Mouse (Mus musculus): ENCODE results near the gene Gm20532. TPM values are rescaled to one million over a fixed set of nuclear protein-coding genes. Genes with fewer than 3 reads are reported as not detected.

Gm20532 gene
- polyA plus RNA-seq, 1 experiment from 2014 or later, result not detected

DNA sequence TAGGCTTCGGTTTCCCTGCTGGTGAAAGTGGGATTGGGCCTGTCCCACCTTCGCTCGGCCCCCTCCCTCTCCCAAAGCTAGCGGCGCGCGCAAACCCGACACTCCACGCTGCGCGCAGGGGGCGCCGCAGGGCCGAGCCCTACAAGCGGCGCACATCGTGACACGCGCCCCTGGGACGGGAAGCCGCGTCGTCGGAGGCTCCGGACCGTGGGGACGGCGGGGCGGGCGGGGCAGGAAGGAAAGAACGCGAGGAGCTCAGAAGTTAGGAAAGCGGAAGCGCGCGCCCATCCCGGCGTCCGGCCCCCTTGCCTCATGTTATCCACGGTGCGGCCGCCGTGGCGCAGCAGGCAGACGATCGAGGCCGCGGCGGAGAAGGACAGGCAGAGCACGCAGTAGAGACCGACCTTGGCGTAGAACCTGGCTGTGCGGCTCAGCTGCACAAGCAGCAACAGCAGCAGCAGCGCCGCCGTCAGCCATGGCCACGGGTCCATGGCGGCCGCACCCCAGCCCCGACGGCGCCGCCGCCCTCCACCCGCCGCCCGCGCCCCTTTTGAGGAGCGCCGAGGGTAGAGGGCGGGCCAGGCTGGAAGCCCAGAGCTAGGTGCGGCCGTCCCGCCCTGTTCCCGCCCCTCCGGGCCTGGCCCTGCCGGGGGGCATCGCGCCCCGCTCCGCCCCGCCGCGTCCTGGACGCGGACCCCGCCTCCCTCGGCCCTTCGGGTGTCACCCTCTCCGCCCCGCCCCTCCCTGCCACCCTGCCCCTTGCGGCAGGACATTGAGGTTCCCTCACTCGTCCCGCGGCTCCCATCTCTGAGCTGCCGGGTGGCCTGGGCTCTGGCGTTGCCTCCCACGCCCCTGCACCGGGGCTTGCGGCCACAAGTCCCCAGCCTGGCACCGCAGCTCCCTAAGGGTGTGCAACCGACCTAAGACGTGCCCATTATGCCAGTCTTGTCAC lies 17.6 kb downstream of the Gm20532 start, which contains the start of gene Agpat2:
TSS of gene Agpat2 (minus strand) at position 698 of the 952 bp plus-strand sequence.
- peaks cover 26% of the 10 kb centered on the region for H3K27me3 ChIP-seq (ENCODE audit: control insufficient read depth, insufficient read depth, low read length)
- WGBS, result 1% methylated on average over 93 of the region's 103 CpGs
- H3K9me3 ChIP-seq (ENCODE audit: control insufficient read depth, low read length), result no peaks in the 10 kb centered on the region
- H3K9ac ChIP-seq (ENCODE audit: low read length), result peak within 1 kb of the TSS; percentile 62
- peak; percentile 96 for DNase-seq (ENCODE audit: low spot score, missing footprints)
- peak within 1 kb of the TSS; percentile 73 for H3K4me2 ChIP-seq
- H3K27ac ChIP-seq (ENCODE audit: low read depth, low read length), result no peak within 1 kb of the TSS
- peak within 1 kb of the TSS; percentile 49 for H3K4me3 ChIP-seq (ENCODE audit: low read depth, low read length)
- peak; percentile 71 for ATAC-seq (ENCODE audit: low FRiP score)
- no peaks in the 10 kb centered on the region for H3K36me3 ChIP-seq (ENCODE audit: control insufficient read depth, insufficient read depth, low read length)
- peaks cover 9% of the 10 kb centered on the region for H3K4me1 ChIP-seq (ENCODE audit: control insufficient read depth, insufficient read depth, low read length)

DNA sequence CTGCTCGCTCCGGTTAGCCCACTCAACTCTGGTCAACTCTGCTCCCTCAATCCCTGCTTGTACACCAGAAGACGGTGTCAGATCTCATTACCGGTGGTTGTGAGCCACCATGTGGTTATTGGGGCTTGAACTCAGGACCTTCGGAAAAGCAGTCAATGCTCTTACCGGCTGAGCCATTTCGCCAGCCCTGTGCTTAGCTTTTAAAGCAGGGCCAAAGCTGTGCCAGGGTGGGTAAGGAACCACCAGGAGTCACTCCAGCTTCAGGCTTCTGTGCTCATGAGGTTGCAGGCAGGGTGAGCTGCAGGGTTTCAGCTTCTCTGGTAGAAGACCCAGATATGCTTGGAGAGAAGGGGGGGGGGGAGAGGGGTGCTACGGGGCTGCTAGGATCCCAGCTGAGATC lies 18.9 kb downstream of the Gm20532 start:
- DNase-seq (ENCODE audit: low spot score, missing footprints) (no peak), ATAC-seq (ENCODE audit: low FRiP score) (no peak)
- Histone ChIP-seq H3K9ac (ENCODE audit: low read length) (no peak overlapping the region), H3K9me3 (ENCODE audit: control insufficient read depth, low read length) (no peaks in the 10 kb centered on the region), H3K4me3 (ENCODE audit: low read depth, low read length) (no peak overlapping the region), H3K4me1 (ENCODE audit: control insufficient read depth, insufficient read depth, low read length) (peaks cover 9% of the 10 kb centered on the region), H3K27ac (ENCODE audit: low read depth, low read length) (no peak overlapping the region), H3K4me2 (no peak overlapping the region), H3K36me3 (ENCODE audit: control insufficient read depth, insufficient read depth, low read length) (no peaks in the 10 kb centered on the region), H3K27me3 (ENCODE audit: control insufficient read depth, insufficient read depth, low read length) (peaks cover 26% of the 10 kb centered on the region)
- 81% methylated on average over 8 of the region's 8 CpGs for WGBS

DNA sequence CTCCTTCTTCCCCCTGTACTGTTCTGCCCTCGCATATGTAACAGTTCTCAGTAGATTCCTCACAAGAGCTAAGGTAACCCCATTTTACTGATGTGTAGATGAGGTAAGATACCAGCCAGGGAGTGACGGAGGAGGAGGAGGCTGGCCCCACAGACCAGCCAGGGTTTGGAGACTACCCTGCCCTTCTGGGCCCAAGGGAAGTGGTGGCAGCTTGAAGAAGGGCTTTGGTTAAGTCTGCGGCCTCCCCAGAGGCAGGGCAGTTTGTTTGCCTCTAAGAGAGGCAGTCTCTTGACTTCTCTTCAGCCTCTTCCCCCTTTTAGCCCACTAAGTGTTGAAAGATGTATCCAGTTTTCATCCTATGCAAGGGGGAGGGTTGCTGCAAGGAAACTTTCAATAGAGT lies 20.1 kb downstream of the Gm20532 start:
- Histone ChIP-seq H3K4me2 (no peak overlapping the region), H3K9me3 (ENCODE audit: control insufficient read depth, low read length) (no peaks in the 10 kb centered on the region), H3K27me3 (ENCODE audit: control insufficient read depth, insufficient read depth, low read length) (peaks cover 26% of the 10 kb centered on the region), H3K9ac (ENCODE audit: low read length) (no peak overlapping the region), H3K4me3 (ENCODE audit: low read depth, low read length) (no peak overlapping the region), H3K27ac (ENCODE audit: low read depth, low read length) (no peak overlapping the region), H3K36me3 (ENCODE audit: control insufficient read depth, insufficient read depth, low read length) (no peaks in the 10 kb centered on the region), H3K4me1 (ENCODE audit: control insufficient read depth, insufficient read depth, low read length) (peaks cover 9% of the 10 kb centered on the region)
- WGBS, result 79% methylated on average over 3 of the region's 3 CpGs
- DNase-seq (ENCODE audit: low spot score, missing footprints) (no peak), ATAC-seq (ENCODE audit: low FRiP score) (no peak)

DNA sequence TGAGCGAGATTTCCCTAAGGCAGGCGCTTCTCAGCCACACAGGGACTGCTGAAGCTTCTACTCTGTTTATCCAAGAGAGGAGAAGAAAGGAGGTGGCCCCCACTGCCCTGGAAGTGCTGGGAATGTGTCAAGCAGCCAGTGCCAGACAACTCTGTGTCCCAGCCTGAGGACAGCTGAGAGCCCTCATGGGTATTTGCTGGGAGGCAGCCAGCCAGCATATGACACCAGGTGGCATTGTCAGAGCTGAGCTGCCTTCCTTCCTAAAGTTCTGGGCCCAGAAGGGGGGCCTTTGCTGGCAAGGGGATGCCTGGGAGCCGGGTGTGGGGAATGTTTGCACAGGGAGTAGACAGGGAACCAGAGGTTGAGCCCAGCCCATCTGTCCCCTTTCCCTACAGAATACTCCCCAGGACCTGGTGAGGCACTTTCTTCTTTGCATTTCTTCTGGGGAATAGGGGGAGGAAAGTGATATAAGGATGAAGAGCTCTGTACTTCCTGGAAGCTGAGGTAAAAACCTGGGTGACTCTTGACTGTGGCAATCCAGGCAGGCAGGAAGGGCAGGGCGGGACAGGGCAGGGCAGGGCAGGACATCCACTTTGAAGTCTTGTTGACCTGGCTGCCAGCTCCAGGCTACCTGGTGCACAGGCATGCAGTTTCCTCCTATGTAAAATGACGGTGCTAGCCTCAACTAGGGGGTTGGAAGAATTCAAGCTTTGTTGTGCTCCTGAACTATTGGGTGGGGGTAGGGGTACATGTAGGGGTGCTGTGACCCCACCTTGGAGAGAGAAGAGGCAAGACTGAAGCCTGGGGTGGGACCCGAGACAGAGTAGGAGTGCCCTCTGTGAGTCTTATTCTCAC lies 20.8 kb downstream of the Gm20532 start:
- Histone ChIP-seq H3K9ac (ENCODE audit: low read length) (no peak overlapping the region), H3K4me2 (no peak overlapping the region), H3K4me3 (ENCODE audit: low read depth, low read length) (no peak overlapping the region), H3K27me3 (ENCODE audit: control insufficient read depth, insufficient read depth, low read length) (peaks cover 26% of the 10 kb centered on the region), H3K36me3 (ENCODE audit: control insufficient read depth, insufficient read depth, low read length) (no peaks in the 10 kb centered on the region), H3K4me1 (ENCODE audit: control insufficient read depth, insufficient read depth, low read length) (peaks cover 9% of the 10 kb centered on the region), H3K9me3 (ENCODE audit: control insufficient read depth, low read length) (no peaks in the 10 kb centered on the region), H3K27ac (ENCODE audit: low read depth, low read length) (no peak overlapping the region)
- ATAC-seq (ENCODE audit: low FRiP score) (no peak), DNase-seq (ENCODE audit: low spot score, missing footprints) (no peak)
- 62% methylated on average over 6 of the region's 6 CpGs for WGBS

DNA sequence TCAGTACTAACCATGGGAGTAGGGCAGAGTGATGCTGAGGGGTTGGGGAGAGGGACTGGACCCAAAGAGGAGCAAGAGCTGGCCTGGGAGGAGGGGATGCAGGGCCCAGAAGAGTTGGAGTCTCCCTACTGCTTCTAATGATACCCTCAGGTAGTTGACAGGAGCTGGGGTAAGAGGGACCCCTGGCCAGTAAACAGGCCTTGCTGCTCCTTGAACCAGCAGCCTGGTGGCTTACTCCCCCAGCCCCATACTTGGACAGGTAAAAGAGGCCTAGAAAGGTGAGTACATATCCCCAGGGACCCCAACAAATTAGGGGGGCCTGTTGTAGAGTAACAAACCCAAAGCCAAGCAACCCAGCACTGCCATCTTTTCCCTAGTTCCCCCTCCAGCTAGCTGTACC lies 22.3 kb downstream of the Gm20532 start:
- no peak overlapping the region for H3K27ac ChIP-seq (ENCODE audit: low read depth, low read length)
- 0 out of 2 replicates have a peak, but pooled peaks cover 4% of the 10 kb centered on the region for H3K4me1 ChIP-seq (ENCODE audit: control insufficient read depth, insufficient read depth, low read length)
- ATAC-seq (ENCODE audit: low FRiP score) (no peak), DNase-seq (ENCODE audit: low spot score, missing footprints) (no peak)
- peaks cover 12% of the 10 kb centered on the region for H3K27me3 ChIP-seq (ENCODE audit: control insufficient read depth, insufficient read depth, low read length)
- H3K4me2 ChIP-seq, result no peak overlapping the region
- no peak overlapping the region for H3K4me3 ChIP-seq (ENCODE audit: low read depth, low read length)
- H3K9ac ChIP-seq (ENCODE audit: low read length), result no peak overlapping the region
- no peaks in the 10 kb centered on the region for H3K36me3 ChIP-seq (ENCODE audit: control insufficient read depth, insufficient read depth, low read length)
- H3K9me3 ChIP-seq (ENCODE audit: control insufficient read depth, low read length), result no peaks in the 10 kb centered on the region

DNA sequence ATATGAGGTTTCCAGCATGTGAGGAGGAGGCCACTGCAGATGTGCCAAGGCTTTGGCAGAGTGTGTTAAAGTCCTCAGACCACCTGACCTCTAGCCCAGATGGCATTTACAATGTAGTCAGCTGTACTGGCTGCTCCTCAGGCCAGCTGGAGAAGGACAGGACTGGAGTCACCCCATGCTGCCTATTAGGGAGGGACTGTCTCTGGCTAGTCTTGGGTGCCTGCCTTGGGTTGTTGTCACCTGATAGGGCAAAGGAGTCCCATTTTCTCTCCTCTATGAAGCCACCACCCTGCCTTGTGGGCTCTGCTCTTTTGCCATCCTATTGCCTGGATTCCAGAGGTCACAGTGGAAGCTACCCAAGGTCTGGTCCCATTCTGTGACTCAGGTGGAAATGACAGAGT lies 22.8 kb downstream of the Gm20532 start:
- ATAC-seq (ENCODE audit: low FRiP score) (no peak), DNase-seq (ENCODE audit: low spot score, missing footprints) (no peak)
- H3K36me3 ChIP-seq (ENCODE audit: control insufficient read depth, insufficient read depth, low read length), result no peaks in the 10 kb centered on the region
- H3K9ac ChIP-seq (ENCODE audit: low read length), result no peak overlapping the region
- no peaks in the 10 kb centered on the region for H3K9me3 ChIP-seq (ENCODE audit: control insufficient read depth, low read length)
- H3K27me3 ChIP-seq (ENCODE audit: control insufficient read depth, insufficient read depth, low read length), result peaks cover 7% of the 10 kb centered on the region
- no peak overlapping the region for H3K27ac ChIP-seq (ENCODE audit: low read depth, low read length)
- 0 out of 2 replicates have a peak, but pooled peaks cover 2% of the 10 kb centered on the region for H3K4me1 ChIP-seq (ENCODE audit: control insufficient read depth, insufficient read depth, low read length)
- no peak overlapping the region for H3K4me2 ChIP-seq
- H3K4me3 ChIP-seq (ENCODE audit: low read depth, low read length), result no peak overlapping the region

DNA sequence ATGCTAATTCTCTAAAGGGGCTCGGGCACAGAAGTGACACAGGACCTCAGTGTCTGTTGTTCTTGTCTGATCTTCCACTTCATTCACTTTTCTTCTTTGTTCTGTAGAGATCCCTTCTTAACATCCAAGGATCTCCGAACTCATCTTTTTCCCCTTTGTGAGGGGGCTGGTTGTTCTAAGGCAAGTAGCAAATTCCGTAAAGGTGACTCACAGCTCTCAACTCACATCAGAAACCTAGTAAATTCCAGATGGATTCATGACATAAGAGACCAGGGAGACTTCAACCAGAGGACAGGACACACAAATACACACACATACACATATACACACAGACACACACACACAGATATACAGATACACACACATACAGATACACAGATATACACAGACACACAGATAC lies 24.1 kb downstream of the Gm20532 start:
- ATAC-seq (ENCODE audit: low FRiP score) (no peak), DNase-seq (ENCODE audit: low spot score, missing footprints) (no peak)
- no peaks in the 10 kb centered on the region for H3K4me1 ChIP-seq (ENCODE audit: control insufficient read depth, insufficient read depth, low read length)
- no peaks in the 10 kb centered on the region for H3K9me3 ChIP-seq (ENCODE audit: control insufficient read depth, low read length)
- no peak overlapping the region for H3K4me2 ChIP-seq
- WGBS, result 69% methylated on average over 3 of the region's 3 CpGs
- H3K27me3 ChIP-seq (ENCODE audit: control insufficient read depth, insufficient read depth, low read length), result 0 out of 2 replicates have a peak, but pooled peaks cover 2% of the 10 kb centered on the region
- no peak overlapping the region for H3K27ac ChIP-seq (ENCODE audit: low read depth, low read length)
- no peak overlapping the region for H3K4me3 ChIP-seq (ENCODE audit: low read depth, low read length)
- no peaks in the 10 kb centered on the region for H3K36me3 ChIP-seq (ENCODE audit: control insufficient read depth, insufficient read depth, low read length)
- H3K9ac ChIP-seq (ENCODE audit: low read length), result no peak overlapping the region

DNA sequence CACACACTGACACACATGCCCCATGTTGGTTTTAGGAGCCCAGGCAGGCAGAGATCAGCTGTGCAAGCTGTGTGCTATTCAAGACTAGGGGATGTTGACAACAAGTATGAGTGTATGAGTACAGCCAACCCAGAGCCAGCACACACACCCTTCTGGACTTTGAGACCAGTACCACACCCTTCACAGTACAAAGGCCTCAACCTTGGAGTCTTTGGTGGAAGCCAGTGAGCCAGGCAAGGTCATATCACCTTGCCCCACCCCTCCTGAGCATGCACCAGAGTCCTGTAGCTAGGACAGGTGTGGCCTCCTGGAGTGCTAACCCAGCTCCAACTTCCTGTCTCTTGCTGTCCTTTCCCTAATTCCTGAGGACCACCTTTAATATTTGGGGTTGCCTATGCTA lies 24.6 kb downstream of the Gm20532 start:
- no peak overlapping the region for H3K4me2 ChIP-seq
- no peaks in the 10 kb centered on the region for H3K36me3 ChIP-seq (ENCODE audit: control insufficient read depth, insufficient read depth, low read length)
- DNase-seq (ENCODE audit: low spot score, missing footprints) (no peak), ATAC-seq (ENCODE audit: low FRiP score) (no peak)
- 0 out of 2 replicates have a peak, but pooled peaks cover 2% of the 10 kb centered on the region for H3K27me3 ChIP-seq (ENCODE audit: control insufficient read depth, insufficient read depth, low read length)
- H3K27ac ChIP-seq (ENCODE audit: low read depth, low read length), result no peak overlapping the region
- H3K4me1 ChIP-seq (ENCODE audit: control insufficient read depth, insufficient read depth, low read length), result no peaks in the 10 kb centered on the region
- no peak overlapping the region for H3K9ac ChIP-seq (ENCODE audit: low read length)
- H3K4me3 ChIP-seq (ENCODE audit: low read depth, low read length), result no peak overlapping the region
- no peaks in the 10 kb centered on the region for H3K9me3 ChIP-seq (ENCODE audit: control insufficient read depth, low read length)

DNA sequence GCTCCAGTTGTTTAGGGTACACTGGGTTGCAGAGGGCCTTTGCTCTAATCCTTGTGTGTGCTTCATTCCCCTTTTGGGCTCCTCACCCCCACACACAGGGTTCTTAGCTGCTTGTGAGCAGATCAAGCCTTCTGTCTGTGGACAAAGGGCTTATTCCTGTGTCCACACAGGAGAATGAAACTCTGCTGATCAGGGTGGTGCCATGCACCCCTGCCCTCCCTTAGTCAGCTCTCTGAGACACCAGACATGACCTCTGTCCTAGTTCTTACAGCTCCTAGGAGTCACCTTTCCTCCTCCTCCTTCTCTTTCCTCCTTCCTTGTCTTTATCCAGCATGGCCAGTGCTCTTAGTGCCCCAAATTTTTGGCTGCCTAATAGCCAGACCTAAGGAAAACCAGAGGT lies 25.5 kb downstream of the Gm20532 start:
- ATAC-seq (ENCODE audit: low FRiP score) (no peak), DNase-seq (ENCODE audit: low spot score, missing footprints) (no peak)
- H3K9ac ChIP-seq (ENCODE audit: low read length), result no peak overlapping the region
- no peaks in the 10 kb centered on the region for H3K36me3 ChIP-seq (ENCODE audit: control insufficient read depth, insufficient read depth, low read length)
- H3K4me2 ChIP-seq, result no peak overlapping the region
- H3K4me1 ChIP-seq (ENCODE audit: control insufficient read depth, insufficient read depth, low read length), result no peaks in the 10 kb centered on the region
- H3K27me3 ChIP-seq (ENCODE audit: control insufficient read depth, insufficient read depth, low read length), result no peaks in the 10 kb centered on the region
- no peaks in the 10 kb centered on the region for H3K9me3 ChIP-seq (ENCODE audit: control insufficient read depth, low read length)
- H3K27ac ChIP-seq (ENCODE audit: low read depth, low read length), result no peak overlapping the region
- no peak overlapping the region for H3K4me3 ChIP-seq (ENCODE audit: low read depth, low read length)

Measured in midbrain, embryonic 11.5 days (tissue).